Mouse (Mus musculus): ENCODE measurements around the gene Gpr18. TPM values are rescaled to one million over a fixed set of nuclear protein-coding genes. Genes with fewer than 3 reads are reported as not detected.
"Not testable (repeated sequence)": the region's sequence is repeated elsewhere in the genome, so short reads cannot be mapped to it uniquely, and the experiment has no call there.

Gene Gpr18
- total RNA-seq, 1 experiment from 2014 or later = 98.8 TPM

GRCm38 (mm10) chr14:121901511-121901910 lies 14.1 kb downstream of the Gpr18 start:
- ATAC-seq (ENCODE audit: extremely low read depth, insufficient number of reproducible peaks, low FRiP score, poor library complexity, severe bottlenecking) = 0 out of 2 replicates have a peak, but pooled peaks have one; percentile 28

GRCm38 (mm10) chr14:121899071-121899470 lies 16.5 kb downstream of the Gpr18 start:
- no peak for ATAC-seq (ENCODE audit: extremely low read depth, insufficient number of reproducible peaks, low FRiP score, poor library complexity, severe bottlenecking)

- ATAC-seq (ENCODE audit: extremely low read depth, insufficient number of reproducible peaks, low FRiP score, poor library complexity, severe bottlenecking) = peak; percentile 25; the same call in 1 of the 2 replicates
Observed at GRCm38 (mm10) chr14:121898509-121898908, 17.1 kb downstream of the Gpr18 start.

GRCm38 (mm10) chr14:121897773-121898172 lies 17.8 kb downstream of the Gpr18 start:
- ATAC-seq (ENCODE audit: extremely low read depth, insufficient number of reproducible peaks, low FRiP score, poor library complexity, severe bottlenecking) = no peak

- no peak for ATAC-seq (ENCODE audit: extremely low read depth, insufficient number of reproducible peaks, low FRiP score, poor library complexity, severe bottlenecking)
Observed at GRCm38 (mm10) chr14:121896126-121897090, 19.2 kb downstream of the Gpr18 start.

GRCm38 (mm10) chr14:121895316-121895715 lies 20.3 kb downstream of the Gpr18 start:
- ATAC-seq (ENCODE audit: extremely low read depth, insufficient number of reproducible peaks, low FRiP score, poor library complexity, severe bottlenecking) = no peak

- ATAC-seq (ENCODE audit: extremely low read depth, insufficient number of reproducible peaks, low FRiP score, poor library complexity, severe bottlenecking) = no peak
Observed at GRCm38 (mm10) chr14:121894511-121895135, 21.0 kb downstream of the Gpr18 start.

GRCm38 (mm10) chr14:121893747-121894146 lies 21.8 kb downstream of the Gpr18 start:
- ATAC-seq (ENCODE audit: extremely low read depth, insufficient number of reproducible peaks, low FRiP score, poor library complexity, severe bottlenecking) = no peak

- ATAC-seq (ENCODE audit: extremely low read depth, insufficient number of reproducible peaks, low FRiP score, poor library complexity, severe bottlenecking) = no peak
Observed at GRCm38 (mm10) chr14:121884150-121884797, 31.3 kb downstream of the Gpr18 start.

GRCm38 (mm10) chr14:121881211-121881610 lies 34.4 kb downstream of the Gpr18 start:
- ATAC-seq (ENCODE audit: extremely low read depth, insufficient number of reproducible peaks, low FRiP score, poor library complexity, severe bottlenecking) = no peak

- no peak for ATAC-seq (ENCODE audit: extremely low read depth, insufficient number of reproducible peaks, low FRiP score, poor library complexity, severe bottlenecking)
Observed at GRCm38 (mm10) chr14:121879266-121879840, 36.2 kb downstream of the Gpr18 start.

GRCm38 (mm10) chr14:121878859-121879206 lies 36.7 kb downstream of the Gpr18 start:
- ATAC-seq (ENCODE audit: extremely low read depth, insufficient number of reproducible peaks, low FRiP score, poor library complexity, severe bottlenecking) = no peak

GRCm38 (mm10) chr14:121878176-121878858 lies 37.3 kb downstream of the Gpr18 start, which contains the start of gene Ubac2:
Ubac2 (plus strand) TSS chr14:121878620.
- ATAC-seq (ENCODE audit: extremely low read depth, insufficient number of reproducible peaks, low FRiP score, poor library complexity, severe bottlenecking) = peak; percentile 94

- ATAC-seq (ENCODE audit: extremely low read depth, insufficient number of reproducible peaks, low FRiP score, poor library complexity, severe bottlenecking) = no peak
Observed at GRCm38 (mm10) chr14:121877640-121878039, 37.9 kb downstream of the Gpr18 start.

GRCm38 (mm10) chr14:121876860-121877259 lies 38.7 kb downstream of the Gpr18 start:
- no peak for ATAC-seq (ENCODE audit: extremely low read depth, insufficient number of reproducible peaks, low FRiP score, poor library complexity, severe bottlenecking)

- not testable (repeated sequence) for ATAC-seq (ENCODE audit: extremely low read depth, insufficient number of reproducible peaks, low FRiP score, poor library complexity, severe bottlenecking)
Observed at GRCm38 (mm10) chr14:121876190-121876589, 39.4 kb downstream of the Gpr18 start.

GRCm38 (mm10) chr14:121873646-121874045 lies 41.9 kb downstream of the Gpr18 start:
- ATAC-seq (ENCODE audit: extremely low read depth, insufficient number of reproducible peaks, low FRiP score, poor library complexity, severe bottlenecking) = no peak

GRCm38 (mm10) chr14:121873172-121873571 lies 42.4 kb downstream of the Gpr18 start:
- ATAC-seq (ENCODE audit: extremely low read depth, insufficient number of reproducible peaks, low FRiP score, poor library complexity, severe bottlenecking) = peak; percentile 63

- ATAC-seq (ENCODE audit: extremely low read depth, insufficient number of reproducible peaks, low FRiP score, poor library complexity, severe bottlenecking) = no peak
Observed at GRCm38 (mm10) chr14:121872760-121873159, 42.8 kb downstream of the Gpr18 start.

Measured in neutrophil, adult 5-6 weeks (primary cell).